Mouse (Mus musculus): ENCODE measurements at regions not wholly inside any gene's neighbourhood (a gene's known extent, or its start where the extent isn't known, plus 50 kb on each side); places are given as distances from the start of the nearest gene placed in this dataset.
A peak's percentile ranks its signal among the peaks of the same experiment; 100 is the strongest.

DNA sequence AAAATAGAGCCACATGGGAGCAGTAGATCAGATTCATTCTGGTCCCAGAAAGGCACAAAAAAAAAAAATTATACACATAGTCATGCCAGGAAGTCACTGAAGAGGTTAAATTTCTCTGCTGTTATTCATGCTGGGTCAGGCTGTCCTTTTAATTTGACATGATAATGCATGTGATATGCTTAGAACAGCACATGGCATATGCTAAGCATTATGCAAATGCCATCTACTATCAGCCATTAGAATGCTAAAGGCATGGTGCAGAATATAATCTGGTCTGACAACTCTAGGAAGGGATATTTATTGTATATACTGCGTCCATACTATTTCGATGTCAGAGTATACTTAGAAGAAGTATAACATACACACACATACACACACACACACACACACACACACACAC lies 405.6 kb downstream of the AI429214 start:
- WGBS, result 86% methylated on average over 2 of the region's 2 CpGs
- no peak overlapping the region for H3K4me2 ChIP-seq (replicated peaks; ENCODE audit: low read depth, low read length)
- ATAC-seq (ENCODE audit: low FRiP score), result no peak
- no peak overlapping the region for H3K9ac ChIP-seq (ENCODE audit: low read depth, low read length)
- H3K27ac ChIP-seq (ENCODE audit: low read depth, low read length), result no peak overlapping the region
- H3K36me3 ChIP-seq (ENCODE audit: control insufficient read depth, insufficient read depth, low read length), result no peaks in the 10 kb centered on the region
- no peaks in the 10 kb centered on the region for H3K9me3 ChIP-seq (ENCODE audit: control insufficient read depth, low read length)
- H3K4me1 ChIP-seq (replicated peaks; ENCODE audit: control insufficient read depth, insufficient read depth, low read length), result no peaks in the 10 kb centered on the region
- H3K27me3 ChIP-seq (ENCODE audit: control insufficient read depth, insufficient read depth, low read length), result no peaks in the 10 kb centered on the region
- H3K4me3 ChIP-seq (ENCODE audit: low read depth, low read length), result no peak overlapping the region
- DNase-seq (ENCODE audit: low spot score), result no peak

- no peak overlapping the region for H3K27ac ChIP-seq (ENCODE audit: low read depth, low read length)
- no peak for DNase-seq (ENCODE audit: low spot score)
- no peaks in the 10 kb centered on the region for H3K36me3 ChIP-seq (ENCODE audit: control insufficient read depth, insufficient read depth, low read length)
- no peak overlapping the region for H3K4me2 ChIP-seq (replicated peaks; ENCODE audit: low read depth, low read length)
- no peak overlapping the region for H3K9ac ChIP-seq (ENCODE audit: low read depth, low read length)
- no peaks in the 10 kb centered on the region for H3K4me1 ChIP-seq (replicated peaks; ENCODE audit: control insufficient read depth, insufficient read depth, low read length)
- ATAC-seq (ENCODE audit: low FRiP score), result no peak
- no peaks in the 10 kb centered on the region for H3K9me3 ChIP-seq (ENCODE audit: control insufficient read depth, low read length)
- WGBS, result 58% methylated on average over 2 of the region's 2 CpGs
- H3K4me3 ChIP-seq (ENCODE audit: low read depth, low read length), result no peak overlapping the region
- no peaks in the 10 kb centered on the region for H3K27me3 ChIP-seq (ENCODE audit: control insufficient read depth, insufficient read depth, low read length)
Observed at GRCm38 (mm10) chr8:37422595-37422994, 429.2 kb downstream of the AI429214 start.

DNA sequence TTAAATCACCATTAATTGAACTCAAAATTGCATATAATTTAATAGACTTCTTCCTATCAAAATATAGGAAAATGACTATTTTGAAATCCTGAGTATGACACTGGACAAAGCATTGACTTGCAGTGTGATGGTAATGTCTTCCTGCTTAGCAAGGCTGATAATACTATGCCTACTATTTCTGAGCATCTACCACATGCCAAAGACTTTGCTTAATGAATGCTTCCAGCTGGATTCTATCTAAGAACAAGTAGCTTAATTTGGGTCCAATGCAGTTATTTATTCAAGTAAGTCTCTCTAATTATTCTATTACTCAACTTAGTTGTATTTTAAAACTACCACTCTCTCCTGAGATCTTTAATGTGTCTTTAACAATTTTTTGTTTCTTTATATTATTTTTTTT lies 431.2 kb downstream of the AI429214 start:
- no peak overlapping the region for H3K4me2 ChIP-seq (replicated peaks; ENCODE audit: low read depth, low read length)
- H3K9ac ChIP-seq (ENCODE audit: low read depth, low read length), result no peak overlapping the region
- H3K4me1 ChIP-seq (replicated peaks; ENCODE audit: control insufficient read depth, insufficient read depth, low read length), result no peaks in the 10 kb centered on the region
- no peaks in the 10 kb centered on the region for H3K36me3 ChIP-seq (ENCODE audit: control insufficient read depth, insufficient read depth, low read length)
- no peak for ATAC-seq (ENCODE audit: low FRiP score)
- H3K9me3 ChIP-seq (ENCODE audit: control insufficient read depth, low read length), result no peaks in the 10 kb centered on the region
- H3K27ac ChIP-seq (ENCODE audit: low read depth, low read length), result no peak overlapping the region
- DNase-seq (ENCODE audit: low spot score), result no peak
- H3K4me3 ChIP-seq (ENCODE audit: low read depth, low read length), result no peak overlapping the region
- H3K27me3 ChIP-seq (ENCODE audit: control insufficient read depth, insufficient read depth, low read length), result no peaks in the 10 kb centered on the region

DNA sequence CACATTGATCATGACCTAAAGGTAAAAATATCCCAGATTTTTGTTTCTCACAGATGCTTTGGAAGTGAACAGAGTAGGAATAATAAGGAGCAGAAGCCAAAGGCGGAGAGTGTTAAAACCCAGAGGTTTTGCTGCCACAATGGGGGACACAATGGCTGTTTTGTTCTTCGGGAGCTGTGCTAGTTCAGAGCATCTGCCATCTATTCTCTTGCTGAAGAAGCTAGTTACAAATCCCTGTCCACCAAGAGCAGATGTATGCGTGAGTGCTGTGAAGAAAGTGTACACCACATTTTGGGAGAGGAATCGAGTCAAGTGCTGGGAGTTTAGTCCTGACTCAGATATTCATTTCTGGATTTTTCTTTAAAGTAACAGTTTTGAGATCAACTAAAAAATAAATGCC lies 435.4 kb downstream of the AI429214 start:
- no peaks in the 10 kb centered on the region for H3K27me3 ChIP-seq (ENCODE audit: control insufficient read depth, insufficient read depth, low read length)
- no peak overlapping the region for H3K4me3 ChIP-seq (ENCODE audit: low read depth, low read length)
- no peaks in the 10 kb centered on the region for H3K36me3 ChIP-seq (ENCODE audit: control insufficient read depth, insufficient read depth, low read length)
- 57% methylated on average over 4 of the region's 4 CpGs for whole genome bisulfite sequencing
- H3K9ac ChIP-seq (ENCODE audit: low read depth, low read length), result no peak overlapping the region
- H3K4me1 ChIP-seq (replicated peaks; ENCODE audit: control insufficient read depth, insufficient read depth, low read length), result no peaks in the 10 kb centered on the region
- DNase-seq (ENCODE audit: low spot score) (peak; percentile 3), ATAC-seq (ENCODE audit: low FRiP score) (peak; percentile 33; the same call in 1 of the 2 replicates)
- H3K4me2 ChIP-seq (replicated peaks; ENCODE audit: low read depth, low read length), result no peak overlapping the region
- no peaks in the 10 kb centered on the region for H3K9me3 ChIP-seq (ENCODE audit: control insufficient read depth, low read length)
- no peak overlapping the region for H3K27ac ChIP-seq (ENCODE audit: low read depth, low read length)

- no peaks in the 10 kb centered on the region for H3K27me3 ChIP-seq (ENCODE audit: control insufficient read depth, insufficient read depth, low read length)
- H3K9ac ChIP-seq (ENCODE audit: low read depth, low read length), result no peak overlapping the region
- WGBS, result 68% methylated on average over 4 of the region's 4 CpGs
- H3K9me3 ChIP-seq (ENCODE audit: control insufficient read depth, low read length), result no peaks in the 10 kb centered on the region
- no peak overlapping the region for H3K27ac ChIP-seq (ENCODE audit: low read depth, low read length)
- no peaks in the 10 kb centered on the region for H3K4me1 ChIP-seq (replicated peaks; ENCODE audit: control insufficient read depth, insufficient read depth, low read length)
- no peaks in the 10 kb centered on the region for H3K36me3 ChIP-seq (ENCODE audit: control insufficient read depth, insufficient read depth, low read length)
- no peak overlapping the region for H3K4me2 ChIP-seq (replicated peaks; ENCODE audit: low read depth, low read length)
- ATAC-seq (ENCODE audit: low FRiP score), result peak; percentile 56
- no peak overlapping the region for H3K4me3 ChIP-seq (ENCODE audit: low read depth, low read length)
- DNase-seq (ENCODE audit: low spot score), result no peak
Observed at GRCm38 (mm10) chr8:37460551-37461154, 467.2 kb downstream of the AI429214 start.

DNA sequence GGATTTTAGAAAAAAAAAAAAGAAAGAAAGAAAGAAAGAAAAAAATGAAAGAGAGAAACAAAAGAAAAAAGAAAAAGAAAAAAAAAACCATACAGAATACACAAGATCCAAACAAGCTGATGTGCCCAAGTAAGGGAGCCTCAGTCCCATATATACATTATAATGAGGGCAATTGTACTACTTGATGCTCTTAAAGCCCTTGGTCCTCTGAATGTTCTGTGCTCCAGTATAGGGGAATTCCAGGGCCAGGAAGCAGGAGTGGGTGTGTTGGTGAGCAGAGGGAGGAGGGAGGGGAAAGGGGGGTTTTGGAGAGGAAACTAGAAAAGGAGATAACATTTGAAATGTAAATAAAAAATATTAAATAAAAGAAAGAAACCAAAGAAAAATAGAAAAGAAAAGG lies 472.2 kb downstream of the AI429214 start:
- Histone ChIP-seq H3K4me2 (replicated peaks; ENCODE audit: low read depth, low read length) (no peak overlapping the region), H3K4me1 (replicated peaks; ENCODE audit: control insufficient read depth, insufficient read depth, low read length) (no peaks in the 10 kb centered on the region), H3K9ac (ENCODE audit: low read depth, low read length) (no peak overlapping the region), H3K27ac (ENCODE audit: low read depth, low read length) (no peak overlapping the region), H3K27me3 (ENCODE audit: control insufficient read depth, insufficient read depth, low read length) (no peaks in the 10 kb centered on the region), H3K4me3 (ENCODE audit: low read depth, low read length) (no peak overlapping the region), H3K36me3 (ENCODE audit: control insufficient read depth, insufficient read depth, low read length) (no peaks in the 10 kb centered on the region), H3K9me3 (ENCODE audit: control insufficient read depth, low read length) (no peaks in the 10 kb centered on the region)
- DNase-seq (ENCODE audit: low spot score) (no peak), ATAC-seq (ENCODE audit: low FRiP score) (no peak)

DNA sequence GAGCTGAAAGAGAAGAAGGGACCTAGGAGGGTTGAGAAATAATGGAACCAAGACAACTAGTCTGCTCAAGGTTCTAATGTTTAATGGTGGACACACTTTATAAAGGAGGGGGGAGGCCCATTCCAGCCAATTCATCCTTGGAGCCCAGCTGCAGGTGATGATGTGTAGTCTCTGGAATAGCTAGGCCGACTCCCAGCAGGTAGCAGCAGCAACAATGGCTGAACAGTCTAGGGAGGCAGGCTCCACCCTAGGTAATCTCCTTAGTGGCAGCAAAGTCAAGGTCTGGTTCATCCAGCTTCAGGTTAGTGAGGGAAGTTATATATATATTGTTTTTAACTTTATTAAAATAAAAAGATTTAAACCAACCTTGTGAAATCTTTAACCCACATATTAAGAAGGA lies 474.3 kb downstream of the AI429214 start:
- no peaks in the 10 kb centered on the region for H3K4me1 ChIP-seq (replicated peaks; ENCODE audit: control insufficient read depth, insufficient read depth, low read length)
- no peaks in the 10 kb centered on the region for H3K9me3 ChIP-seq (ENCODE audit: control insufficient read depth, low read length)
- DNase-seq (ENCODE audit: low spot score) (no peak), ATAC-seq (ENCODE audit: low FRiP score) (no peak)
- H3K9ac ChIP-seq (ENCODE audit: low read depth, low read length), result no peak overlapping the region
- H3K4me3 ChIP-seq (ENCODE audit: low read depth, low read length), result no peak overlapping the region
- 85% methylated on average over 1 of the region's 1 CpGs for WGBS
- H3K27me3 ChIP-seq (ENCODE audit: control insufficient read depth, insufficient read depth, low read length), result no peaks in the 10 kb centered on the region
- no peaks in the 10 kb centered on the region for H3K36me3 ChIP-seq (ENCODE audit: control insufficient read depth, insufficient read depth, low read length)
- no peak overlapping the region for H3K4me2 ChIP-seq (replicated peaks; ENCODE audit: low read depth, low read length)
- H3K27ac ChIP-seq (ENCODE audit: low read depth, low read length), result no peak overlapping the region
